Mouse (Mus musculus) erythroblast, adult 5-6 weeks (primary cell): ENCODE results near the gene Dcn. TPM values are rescaled to one million over a fixed set of nuclear protein-coding genes. Genes with fewer than 3 reads are reported as not detected.

ENCODE experiments used
- ATAC-seq: replicated peaks from 2 replicates; pipeline ENCODE4 v1.8.0; 2016; ENCODE audit warnings: moderate number of reproducible peaks, mild to moderate bottlenecking, moderate TSS enrichment, inconsistent platforms; ENCODE audit not compliant: poor library complexity, low FRiP score, severe bottlenecking
- total RNA-seq, 2 experiments: library from RNA; stranded (forward) in 1 of 2; stranded (reverse) in 1 of 2; fragments of 150-400 nt in 1 of 2; fragments of 200-764, 138-1000 nt in 1 of 2; gene quantifications; 2 replicates each; pipeline versions ENCODE4 v1.2.3 to v1.2.4; 2015 to 2017; ENCODE audit warnings: low replicate concordance in 2 of 2

The Dcn gene
- total RNA-seq (2015; ENCODE audit: low replicate concordance) (2.1 TPM in 1 of 2 replicates, not detected in the other), total RNA-seq (2017; ENCODE audit: low replicate concordance) (under 0.01 TPM in 1 of 2 replicates, not detected in the other)

DNA sequence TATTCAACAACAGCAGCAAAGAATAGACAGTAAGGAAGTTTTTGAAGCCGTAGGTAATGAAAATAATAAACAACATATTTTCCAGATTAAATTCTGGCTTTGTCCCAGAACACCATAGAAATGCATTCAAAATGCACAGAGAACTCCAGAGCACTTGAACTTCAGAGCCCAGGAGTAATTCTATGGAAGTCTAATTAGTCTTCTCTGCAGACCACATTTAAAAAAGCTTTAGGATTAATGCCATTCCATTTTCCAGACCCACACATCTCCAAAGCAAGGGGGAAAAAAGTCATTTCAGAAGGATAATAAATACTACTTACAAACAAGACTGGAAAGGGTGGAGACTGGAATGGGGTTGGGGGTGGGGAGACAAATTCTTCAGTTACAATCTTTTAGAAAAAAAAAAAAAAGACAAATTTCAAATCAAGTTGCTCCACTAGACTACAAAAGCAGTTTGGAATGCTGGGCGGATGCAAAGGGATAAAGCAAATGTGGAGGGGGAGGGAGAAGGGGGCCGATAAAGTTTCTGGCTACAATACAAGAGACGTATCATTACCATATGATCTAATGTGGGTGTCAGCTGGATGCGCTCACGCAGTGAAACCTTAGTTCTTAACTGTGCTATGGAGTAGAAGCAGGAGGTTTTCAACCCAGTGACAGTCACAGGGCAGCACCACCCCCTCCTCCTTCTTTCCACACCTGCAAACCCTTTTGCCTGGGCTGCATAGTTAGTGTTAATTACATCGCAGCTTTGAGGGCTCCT, at the start of gene Dcn:
TSS of gene Dcn (plus strand) at position 606 of the 763 bp plus-strand sequence.
- ATAC-seq: no peak

DNA sequence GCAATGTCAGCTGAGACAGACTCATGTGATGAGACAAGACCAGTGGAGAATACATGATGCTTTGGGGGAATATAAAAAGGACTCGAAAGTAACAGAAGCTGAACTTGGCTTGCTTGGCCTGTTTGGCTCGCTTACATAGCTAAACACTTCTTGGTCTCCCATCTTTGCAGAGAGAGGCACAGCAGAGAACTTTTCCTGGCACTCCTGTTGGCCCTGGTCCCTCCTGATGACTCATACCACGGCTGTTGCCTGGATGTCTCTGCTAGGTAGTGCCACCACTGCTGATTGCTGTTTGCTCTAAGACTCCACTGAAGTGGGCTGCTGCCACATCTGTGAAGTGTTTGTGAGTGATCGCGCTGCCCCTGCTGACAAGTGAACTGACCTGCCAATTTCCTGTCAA, 42.7 kb upstream of the Dcn start:
- ATAC-seq: no peak

DNA sequence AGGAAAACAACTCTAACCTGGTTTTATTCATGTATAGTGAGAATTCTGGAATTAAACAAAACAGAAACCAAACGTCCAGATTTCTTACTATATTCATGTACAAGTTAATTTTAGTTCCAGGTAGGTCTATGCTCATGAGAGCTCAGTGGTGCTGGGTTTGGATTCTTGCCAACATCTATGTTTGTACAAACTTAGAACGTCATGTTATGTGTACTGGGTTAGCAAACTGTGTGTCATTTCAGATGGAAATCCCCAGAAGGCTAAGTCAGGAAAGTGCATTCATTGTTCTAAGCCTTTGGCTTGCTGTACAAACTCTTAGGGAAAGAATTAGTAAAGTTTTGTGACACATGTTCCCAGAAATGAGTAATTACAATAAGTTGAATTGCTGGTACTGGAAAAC, 37.1 kb upstream of the Dcn start:
- ATAC-seq: no peak

GRCm38 (mm10) chr10:97446486-97446885, 32.9 kb upstream of the Dcn start:
- no peak for ATAC-seq

- no peak for ATAC-seq
These were observed 26.5 kb upstream of the Dcn start for GRCm38 (mm10) chr10:97452886-97453285.

- ATAC-seq: no peak
These were observed 25.9 kb upstream of the Dcn start for GRCm38 (mm10) chr10:97453529-97453928.

DNA sequence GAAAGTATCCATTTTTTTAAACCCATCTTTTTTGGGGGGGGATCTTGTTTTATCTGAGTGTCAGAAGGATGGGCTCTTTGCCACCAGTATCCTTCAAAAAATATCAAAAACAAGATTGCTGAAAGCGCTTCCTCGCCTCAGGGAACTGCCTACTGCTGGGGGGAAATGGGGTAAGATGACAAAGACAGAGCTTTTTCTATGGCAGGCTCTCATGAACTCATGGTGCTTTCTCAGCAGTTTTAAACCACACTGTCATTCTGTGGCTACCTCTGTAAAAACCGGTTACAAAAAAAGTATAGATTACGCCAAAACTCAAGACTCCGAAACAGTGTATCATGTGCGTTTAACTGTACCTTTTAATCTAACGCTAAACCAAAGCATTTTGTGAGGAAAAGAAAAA, 22.4 kb upstream of the Dcn start:
- ATAC-seq: no peak

DNA sequence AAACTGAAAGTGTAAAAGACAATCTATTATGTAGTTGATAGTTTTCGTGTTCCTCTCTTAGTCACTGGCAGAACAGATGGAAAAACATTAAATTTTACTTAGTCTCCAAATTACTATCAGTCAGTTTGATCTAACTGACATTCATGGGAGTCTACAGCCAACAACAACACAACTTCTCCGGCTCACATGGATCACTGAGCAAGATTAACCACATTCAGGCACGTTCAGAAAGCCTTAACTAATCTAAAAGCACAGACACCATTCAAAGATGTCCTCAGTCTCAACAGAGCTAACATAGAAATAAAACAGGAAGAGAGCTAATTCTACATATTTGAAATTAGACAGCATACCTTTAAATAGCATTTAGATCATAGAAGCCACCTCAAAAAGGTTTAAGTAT, 12.6 kb upstream of the Dcn start:
- ATAC-seq: no peak

DNA sequence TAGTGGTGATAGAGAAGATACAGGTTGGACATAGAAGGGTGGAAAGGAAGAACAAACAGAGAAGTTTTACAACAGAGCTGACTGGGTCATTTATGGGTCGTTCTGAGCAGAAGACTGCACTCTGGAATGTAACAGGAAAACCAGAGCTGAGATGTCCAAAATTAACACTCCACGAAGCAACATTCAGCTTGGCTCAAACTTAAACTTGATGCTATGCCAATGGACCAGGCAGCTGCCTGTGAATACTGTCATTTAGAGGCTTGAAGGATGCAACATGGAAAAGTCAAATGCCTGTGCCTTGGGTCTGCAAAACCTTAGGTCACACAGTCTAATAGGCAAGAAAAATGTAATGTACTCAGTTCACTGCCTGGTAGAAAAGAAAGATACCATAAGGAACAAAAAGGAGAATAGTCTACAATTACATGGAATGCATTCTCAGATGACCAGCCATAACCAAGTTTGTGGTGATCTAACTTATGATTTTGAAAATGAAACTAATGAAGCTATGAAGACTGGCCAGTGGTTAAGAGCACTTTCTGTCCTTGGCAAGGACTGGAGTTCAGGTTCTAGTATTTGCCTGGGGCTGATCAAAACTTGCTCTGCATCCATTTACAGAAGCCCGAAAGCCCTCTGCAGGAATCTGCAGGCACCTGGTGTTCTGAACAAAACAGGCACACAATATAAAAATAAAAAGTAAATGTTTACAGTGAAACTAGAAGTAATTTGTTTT, 9.8 kb upstream of the Dcn start:
- ATAC-seq: no peak

DNA sequence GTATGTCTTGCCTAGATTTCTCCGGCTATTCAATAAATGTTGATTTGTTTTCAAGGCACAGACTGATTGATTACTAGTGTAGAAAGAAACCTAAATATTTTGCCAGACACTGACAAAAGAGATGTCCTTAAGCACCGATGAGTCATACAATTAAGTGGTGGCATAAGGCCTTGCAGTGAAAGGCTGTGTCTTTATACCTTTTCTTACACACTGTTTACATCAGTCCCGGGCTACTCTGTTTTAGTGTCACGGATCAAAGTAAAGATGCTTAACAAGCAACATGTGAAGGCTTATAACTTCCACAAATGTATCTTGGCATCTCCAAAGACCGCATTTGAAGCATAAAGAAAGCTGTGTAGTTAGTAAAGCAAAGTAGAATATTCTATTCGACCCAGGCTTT, 3.9 kb upstream of the Dcn start:
- no peak for ATAC-seq

DNA sequence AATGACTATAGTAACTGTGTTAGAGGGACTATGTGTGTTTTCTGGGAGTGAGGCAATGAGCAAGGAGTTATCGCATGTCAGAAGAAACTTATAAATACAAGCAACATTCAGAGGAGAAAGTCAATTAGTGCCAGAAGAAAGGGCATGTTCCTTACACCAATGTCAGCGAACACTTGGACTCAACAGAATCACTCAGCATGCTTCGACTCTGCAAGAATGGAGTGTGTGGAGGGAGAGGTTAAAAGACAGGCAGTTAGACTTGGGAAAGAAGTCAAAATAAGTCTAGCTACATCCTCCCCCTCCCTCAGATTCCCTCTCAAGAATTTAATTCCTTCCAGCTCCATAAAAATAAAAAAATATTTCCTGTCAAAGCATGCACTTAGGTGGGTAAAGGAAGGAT, 1.1 kb upstream of the Dcn start:
- ATAC-seq: no peak

- no peak for ATAC-seq
These were observed 2.7 kb downstream of the Dcn start for GRCm38 (mm10) chr10:97482150-97482549.

DNA sequence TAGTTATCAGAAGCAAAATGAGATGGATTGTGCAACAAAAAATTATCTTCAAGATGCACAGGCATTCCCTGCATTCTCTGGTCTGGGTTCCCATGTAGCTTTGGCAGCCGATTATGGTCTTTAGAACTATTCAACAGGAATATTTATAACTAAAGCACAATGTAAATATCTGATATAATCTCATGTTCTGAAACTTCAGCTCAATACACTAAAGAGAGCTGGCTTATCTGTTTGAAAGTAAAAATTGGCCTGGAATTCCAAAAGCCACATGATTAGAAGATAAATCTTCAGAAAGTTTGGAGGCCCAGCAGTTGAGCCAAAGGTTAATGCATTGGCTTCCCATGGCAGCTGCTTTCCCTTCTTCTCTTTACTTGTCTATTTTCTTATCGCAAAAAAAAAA, 4.6 kb downstream of the Dcn start:
- no peak for ATAC-seq

DNA sequence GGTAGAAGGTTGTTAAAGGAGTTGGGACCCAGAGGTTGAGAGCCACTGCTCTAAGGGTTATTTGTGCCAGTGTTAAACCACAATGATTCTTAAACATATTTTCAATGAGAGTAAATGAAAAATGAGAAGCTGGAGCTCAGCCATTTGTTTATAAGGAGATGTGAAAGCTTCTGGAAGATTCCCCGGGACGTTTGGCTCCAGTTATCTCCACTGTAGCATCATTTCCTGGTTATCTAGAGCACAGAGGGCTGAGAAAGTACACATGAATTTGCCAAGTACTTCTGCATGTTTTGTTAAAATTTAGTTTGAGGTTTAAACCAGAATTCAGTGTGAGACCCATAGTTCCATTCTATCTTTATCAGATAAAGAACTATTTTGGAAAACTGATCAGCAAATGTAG, 5.7 kb downstream of the Dcn start:
- no peak for ATAC-seq

GRCm38 (mm10) chr10:97486085-97486484, 6.7 kb downstream of the Dcn start:
- ATAC-seq: no peak

- no peak for ATAC-seq
These were observed 8.0 kb downstream of the Dcn start for GRCm38 (mm10) chr10:97487269-97487989.

GRCm38 (mm10) chr10:97492367-97492980, 13.1 kb downstream of the Dcn start:
- ATAC-seq: no peak

GRCm38 (mm10) chr10:97497646-97498045, 18.2 kb downstream of the Dcn start:
- ATAC-seq: no peak

DNA sequence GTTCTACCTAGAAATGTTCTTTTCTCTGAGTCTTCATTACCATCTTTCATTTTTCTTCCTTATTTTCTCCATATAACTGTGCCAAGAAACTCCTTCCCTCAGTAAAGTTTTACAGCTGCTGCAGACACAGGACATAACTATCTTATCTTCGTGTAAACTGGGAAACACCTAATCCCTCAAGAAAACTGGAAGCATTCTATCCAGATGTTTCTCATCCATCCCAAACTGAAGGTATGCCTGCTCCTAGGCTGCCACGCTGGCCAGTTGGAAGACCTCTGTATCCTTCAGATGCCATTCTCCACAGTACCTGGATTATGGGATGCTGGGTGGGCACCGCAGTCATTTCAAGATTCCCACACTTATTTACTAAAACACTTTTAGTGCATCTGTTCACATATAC, 44.0 kb downstream of the Dcn start:
- ATAC-seq: no peak

DNA sequence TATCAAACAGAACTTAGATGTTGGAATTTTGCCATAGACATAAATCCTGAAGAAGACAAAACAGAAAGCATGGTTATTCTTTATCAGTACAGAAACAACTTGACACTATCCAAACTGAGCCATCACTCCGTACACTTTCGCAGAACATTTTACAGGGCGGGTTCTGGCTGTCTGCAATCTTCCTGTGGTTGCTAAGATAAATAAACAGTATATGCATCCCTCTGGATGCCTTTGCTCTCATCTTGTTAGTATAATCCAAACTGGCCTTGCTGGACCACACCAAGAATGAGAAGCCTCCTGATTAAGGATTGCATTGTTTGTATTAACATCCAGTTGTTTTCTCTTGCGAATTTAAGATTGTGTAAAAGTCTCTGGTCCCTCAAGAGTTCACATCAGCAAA, 56.3 kb downstream of the Dcn start:
- ATAC-seq: no peak
